In the genomic region with DNA sequence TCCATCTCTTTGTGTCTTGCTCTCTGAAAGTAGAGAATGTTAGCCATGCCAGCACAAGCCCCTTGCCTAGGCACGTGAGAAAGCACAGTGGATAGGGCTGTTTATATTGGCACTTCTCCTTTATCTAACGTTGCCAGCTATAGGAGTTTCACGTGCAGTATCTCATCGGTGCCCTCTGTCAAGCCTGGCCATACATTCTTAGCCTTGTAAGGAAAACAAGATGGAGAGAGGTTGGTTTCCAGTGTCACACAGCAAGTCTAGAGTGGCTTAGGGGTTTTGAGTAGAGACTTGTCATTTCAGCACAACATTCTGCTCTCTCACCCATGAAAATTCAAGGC, we compare ENCODE assay signal across 17 mouse cellular contexts.
"Had no signal": no experiment of that assay in that cellular context is flagged by ENCODE, and none has a peak within 500 bp of the region (broad histone marks: within the 10 kb centered on the region; RNA-seq: fewer than 3 reads in every experiment).

No protein-coding gene starts in this region.

- ATAC-seq: intestine, embryonic 16.5 days had no signal

- H3K9me3 ChIP-seq: lung, embryonic 15.5 days; megakaryocyte, embryonic 14.5 days; neural tube, embryonic 12.5 days; neural tube, embryonic 15.5 days had no signal

- DNase-seq: kidney, adult 18-20 months; kidney, postnatal 25 days; lung, postnatal 10 days; midbrain, embryonic 14.5 days; retina, postnatal 1 day; right cerebral cortex, postnatal 25 days; thymus, adult 18-20 months; thymus, postnatal 36 days had no signal

- H3K4me3 ChIP-seq: layer of hippocampus, adult 2 months; lung, embryonic 15.5 days; neural tube, embryonic 12.5 days; neural tube, embryonic 15.5 days had no signal

- H3K4me2 ChIP-seq: lung, embryonic 15.5 days; midbrain, embryonic 11.5 days; neural tube, embryonic 12.5 days; neural tube, embryonic 15.5 days had no signal

- H3K27me3 ChIP-seq: lung, embryonic 15.5 days; neural tube, embryonic 12.5 days; neural tube, embryonic 15.5 days had no signal

- H3K27ac ChIP-seq: kidney, postnatal 0 days; layer of hippocampus, adult 2 months; liver, embryonic 14.5 days; lung, embryonic 15.5 days; neural tube, embryonic 12.5 days; neural tube, embryonic 15.5 days had no signal

- H3K9ac ChIP-seq: liver, embryonic 14.5 days; lung, embryonic 15.5 days; neural tube, embryonic 12.5 days; neural tube, embryonic 15.5 days had no signal

- H3K4me1 ChIP-seq: lung, embryonic 15.5 days; neural tube, embryonic 12.5 days; neural tube, embryonic 15.5 days had no signal

- H3K36me3 ChIP-seq: lung, embryonic 15.5 days; neural tube, embryonic 12.5 days; neural tube, embryonic 15.5 days had no signal
